Mouse (Mus musculus) small intestine, adult 2 months (tissue): Measurements from ENCODE around the gene Slc35e3.

Experiments
- CTCF ChIP-seq: fragments of 200-500 bp; IDR thresholded peaks from 2 replicates; pipeline ENCODE4 v1.5.1; 2012; ENCODE audit warnings: low read depth, mild to moderate bottlenecking, control low read depth, inconsistent platforms, low read length, moderate library complexity, mixed read lengths; ENCODE audit not compliant: insufficient replicate concordance, insufficient read length; ENCODE audit errors: extremely low read depth
- POLR2A ChIP-seq: fragments of 200-500 bp; IDR thresholded peaks from 2 replicates; pipeline ENCODE4 v1.6.1; 2012; ENCODE audit warnings: low read depth, mild to moderate bottlenecking, control low read depth, inconsistent platforms, low read length, moderate library complexity

- TF ChIP-seq CTCF (no peak), POLR2A (no peak)
These were observed 20.1 kb upstream of the Slc35e3 start for GRCm38 (mm10) chr10:117766111-117766895.
